Mouse (Mus musculus): ENCODE data around the gene Pfkfb2. TPM values are rescaled to one million over a fixed set of nuclear protein-coding genes. Genes with fewer than 3 reads are reported as not detected.
A peak's percentile ranks its signal among the peaks of the same experiment; 100 is the strongest.

Pfkfb2 gene
- polyA plus RNA-seq, 1 experiment from 2014 or later: 2.6 TPM

- ATAC-seq: no peak
- Histone ChIP-seq H3K36me3 (replicated peaks; ENCODE audit: insufficient read depth, low read length) (peaks cover 17% of the 10 kb centered on the region), H3K27me3 (ENCODE audit: insufficient read depth, low read length) (no peaks in the 10 kb centered on the region), H3K27ac (ENCODE audit: low read depth) (no peak overlapping the region), H3K4me3 (ENCODE audit: low read depth, low read length) (no peak overlapping the region), H3K9ac (replicated peaks) (no peak overlapping the region), H3K4me2 (ENCODE audit: low read depth, low read length) (no peak overlapping the region), H3K4me1 (ENCODE audit: insufficient read depth) (peaks cover 30% of the 10 kb centered on the region), H3K9me3 (ENCODE audit: low read length) (no peaks in the 10 kb centered on the region)
- no peak for DNase-seq
- TF ChIP-seq EP300 (IDR thresholded peaks at IDR 0.05; ENCODE audit: low read depth) (no peak), CTCF (IDR thresholded peaks at IDR 0.05; ENCODE audit: low read depth) (no peak)
- WGBS (ENCODE audit: insufficient replicate concordance): 46% methylated on average over 3 of the region's 3 CpGs
Observed at GRCm38 (mm10) chr1:130746819-130747218, 17.8 kb upstream of the Pfkfb2 start.

- H3K4me2 ChIP-seq (ENCODE audit: low read depth, low read length): no peak overlapping the region
- H3K4me3 ChIP-seq (ENCODE audit: low read depth, low read length): no peak overlapping the region
- H3K9me3 ChIP-seq (ENCODE audit: low read length): no peaks in the 10 kb centered on the region
- peaks cover 43% of the 10 kb centered on the region for H3K4me1 ChIP-seq (ENCODE audit: insufficient read depth)
- no peak for TF ChIP-seq CTCF (IDR thresholded peaks at IDR 0.05; ENCODE audit: low read depth)
- TF ChIP-seq EP300 (IDR thresholded peaks at IDR 0.05; ENCODE audit: low read depth): no peak
- H3K9ac ChIP-seq (replicated peaks): no peak overlapping the region
- no peaks in the 10 kb centered on the region for H3K27me3 ChIP-seq (ENCODE audit: insufficient read depth, low read length)
- WGBS (ENCODE audit: insufficient replicate concordance): 89% methylated on average over 3 of the region's 3 CpGs
- DNase-seq: no peak
- ATAC-seq: no peak
- no peak overlapping the region for H3K27ac ChIP-seq (ENCODE audit: low read depth)
- peaks cover 17% of the 10 kb centered on the region for H3K36me3 ChIP-seq (replicated peaks; ENCODE audit: insufficient read depth, low read length)
Observed at GRCm38 (mm10) chr1:130745591-130745990, 16.5 kb upstream of the Pfkfb2 start.

GRCm38 (mm10) chr1:130744961-130745360 is 15.9 kb upstream of the Pfkfb2 start:
- Histone ChIP-seq H3K36me3 (replicated peaks; ENCODE audit: insufficient read depth, low read length) (peaks cover 17% of the 10 kb centered on the region), H3K4me3 (ENCODE audit: low read depth, low read length) (no peak overlapping the region), H3K4me1 (ENCODE audit: insufficient read depth) (peaks cover 49% of the 10 kb centered on the region), H3K9me3 (ENCODE audit: low read length) (no peaks in the 10 kb centered on the region), H3K27ac (ENCODE audit: low read depth) (no peak overlapping the region), H3K27me3 (ENCODE audit: insufficient read depth, low read length) (no peaks in the 10 kb centered on the region), H3K9ac (replicated peaks) (no peak overlapping the region), H3K4me2 (ENCODE audit: low read depth, low read length) (no peak overlapping the region)
- DNase-seq (no peak), ATAC-seq (no peak)
- no peak for TF ChIP-seq EP300 (IDR thresholded peaks at IDR 0.05; ENCODE audit: low read depth)
- no peak for TF ChIP-seq CTCF (IDR thresholded peaks at IDR 0.05; ENCODE audit: low read depth)
- WGBS (ENCODE audit: insufficient replicate concordance): 82% methylated on average over 5 of the region's 5 CpGs

- DNase-seq (no peak), ATAC-seq (no peak)
- 0 out of 2 replicates have a peak overlapping the region, but pooled peaks have one; percentile 11 for H3K9ac ChIP-seq (replicated peaks)
- H3K27me3 ChIP-seq (ENCODE audit: insufficient read depth, low read length): no peaks in the 10 kb centered on the region
- no peak overlapping the region for H3K4me3 ChIP-seq (ENCODE audit: low read depth, low read length)
- 55% methylated on average over 2 of the region's 2 CpGs for WGBS (ENCODE audit: insufficient replicate concordance)
- H3K4me1 ChIP-seq (ENCODE audit: insufficient read depth): peaks cover 53% of the 10 kb centered on the region
- H3K9me3 ChIP-seq (ENCODE audit: low read length): no peaks in the 10 kb centered on the region
- peak overlapping the region; percentile 19; the same call in 1 of the 2 replicates for H3K4me2 ChIP-seq (ENCODE audit: low read depth, low read length)
- H3K27ac ChIP-seq (ENCODE audit: low read depth): peak overlapping the region; percentile 99; the same call in 1 of the 2 replicates
- TF ChIP-seq CTCF (IDR thresholded peaks at IDR 0.05; ENCODE audit: low read depth) (no peak), EP300 (IDR thresholded peaks at IDR 0.05; ENCODE audit: low read depth) (no peak)
- peaks cover 17% of the 10 kb centered on the region for H3K36me3 ChIP-seq (replicated peaks; ENCODE audit: insufficient read depth, low read length)
Observed at GRCm38 (mm10) chr1:130744217-130744616, 15.2 kb upstream of the Pfkfb2 start.

- Histone ChIP-seq H3K27me3 (ENCODE audit: insufficient read depth, low read length) (no peaks in the 10 kb centered on the region), H3K9ac (replicated peaks) (0 out of 2 replicates have a peak overlapping the region, but pooled peaks have one; percentile 11), H3K4me1 (ENCODE audit: insufficient read depth) (peaks cover 53% of the 10 kb centered on the region), H3K4me2 (ENCODE audit: low read depth, low read length) (no peak overlapping the region), H3K27ac (ENCODE audit: low read depth) (peak overlapping the region; percentile 99; the same call in 1 of the 2 replicates), H3K36me3 (replicated peaks; ENCODE audit: insufficient read depth, low read length) (peaks cover 17% of the 10 kb centered on the region), H3K4me3 (ENCODE audit: low read depth, low read length) (no peak overlapping the region), H3K9me3 (ENCODE audit: low read length) (no peaks in the 10 kb centered on the region)
- DNase-seq: peak; percentile 11
- WGBS (ENCODE audit: insufficient replicate concordance): 53% methylated on average over 1 of the region's 1 CpGs
- TF ChIP-seq EP300 (IDR thresholded peaks at IDR 0.05; ENCODE audit: low read depth) (no peak), CTCF (IDR thresholded peaks at IDR 0.05; ENCODE audit: low read depth) (no peak)
- ATAC-seq: no peak
Observed at GRCm38 (mm10) chr1:130743775-130744174, 14.7 kb upstream of the Pfkfb2 start.

- WGBS (ENCODE audit: insufficient replicate concordance): 79% methylated on average over 7 of the region's 7 CpGs
- Histone ChIP-seq H3K9ac (replicated peaks) (no peak overlapping the region), H3K27ac (ENCODE audit: low read depth) (peak overlapping the region; percentile 99), H3K36me3 (replicated peaks; ENCODE audit: insufficient read depth, low read length) (peaks cover 17% of the 10 kb centered on the region), H3K4me1 (ENCODE audit: insufficient read depth) (peaks cover 62% of the 10 kb centered on the region), H3K9me3 (ENCODE audit: low read length) (no peaks in the 10 kb centered on the region), H3K4me3 (ENCODE audit: low read depth, low read length) (no peak overlapping the region), H3K4me2 (ENCODE audit: low read depth, low read length) (no peak overlapping the region), H3K27me3 (ENCODE audit: insufficient read depth, low read length) (no peaks in the 10 kb centered on the region)
- DNase-seq: no peak
- TF ChIP-seq CTCF (IDR thresholded peaks at IDR 0.05; ENCODE audit: low read depth) (no peak), EP300 (IDR thresholded peaks at IDR 0.05; ENCODE audit: low read depth) (no peak)
- no peak for ATAC-seq
Observed at GRCm38 (mm10) chr1:130742201-130742600, 13.1 kb upstream of the Pfkfb2 start.

Measured in liver, postnatal 0 days (tissue).